Mouse (Mus musculus) CH12.LX (cell line): ENCODE data around the gene Aurkb. TPM values are rescaled to one million over a fixed set of nuclear protein-coding genes. Genes with fewer than 3 reads are reported as not detected.
A peak's percentile ranks its signal among the peaks of the same experiment; 100 is the strongest.

Experiments used
- DNase-seq: peaks from one replicate; pipeline ENCODE4 v3.0.0-alpha.2; 2013; ENCODE audit errors: extremely low read depth
- H3K27ac ChIP-seq: 2 replicates; pipeline ENCODE4 v1.5.1; 2012; ENCODE audit warnings: low read depth, mild to moderate bottlenecking, control low read depth, moderate library complexity; ENCODE audit not compliant: insufficient read depth
- H3K27me3 ChIP-seq: replicated peaks from 2 replicates; pipeline ENCODE3; 2012; ENCODE audit warnings: inconsistent platforms
- H3K36me3 ChIP-seq, 2 experiments: replicated peaks in 1 of 2; 2 replicates each; pipeline versions ENCODE3 to v1.6.1; 2012; ENCODE audit warnings: inconsistent platforms in 1 of 2, low read length in 1 of 2, mild to moderate bottlenecking in 1 of 2, mixed read lengths in 1 of 2, moderate library complexity in 1 of 2; ENCODE audit not compliant: control insufficient read depth in 1 of 2, insufficient read depth in 1 of 2
- H3K4me1 ChIP-seq, 2 experiments: 2 replicates each; pipeline ENCODE4 v1.6.1; 2012; ENCODE audit warnings: inconsistent platforms in 1 of 2, moderate library complexity in 1 of 2; ENCODE audit not compliant: insufficient read depth in 2 of 2, control insufficient read depth in 1 of 2
- H3K4me2 ChIP-seq: 2 replicates; pipeline ENCODE4 v1.6.1; 2012; ENCODE audit warnings: low read depth, mild to moderate bottlenecking, control low read depth; ENCODE audit not compliant: poor library complexity, insufficient read depth, severe bottlenecking
- H3K4me3 ChIP-seq, 3 experiments: fragments of 150-350 bp in 1 of 3; sonication (generic) in 1 of 3; replicated peaks in 1 of 3; 2 replicates each; pipeline versions ENCODE3 to v1.5.1; 2011 to 2012; ENCODE audit warnings: low read depth in 2 of 3, low read length in 2 of 3, mild to moderate bottlenecking in 2 of 3, moderate library complexity in 2 of 3, control low read depth in 1 of 3, improper control_type of control experiment in 1 of 3, inconsistent platforms in 1 of 3, mixed read lengths in 1 of 3; ENCODE audit not compliant: poor library complexity in 1 of 3
- H3K79me2 ChIP-seq: replicated peaks from 2 replicates; pipeline ENCODE4 v1.6.1; 2012; ENCODE audit warnings: mild to moderate bottlenecking, moderate library complexity; ENCODE audit not compliant: control insufficient read depth, poor library complexity, insufficient read depth, severe bottlenecking; ENCODE audit errors: extremely low read depth
- H3K9ac ChIP-seq: 2 replicates; pipeline ENCODE4 v1.6.1; 2012; ENCODE audit warnings: low read depth, mild to moderate bottlenecking, control low read depth, moderate library complexity; ENCODE audit not compliant: insufficient read depth
- H3K9me3 ChIP-seq: replicated peaks from 2 replicates; pipeline ENCODE3; 2012; ENCODE audit warnings: low read length, inconsistent platforms, mixed read lengths
- BHLHE40 ChIP-seq: IDR thresholded peaks from 2 replicates; pipeline ENCODE4 v1.6.1; 2011; ENCODE audit warnings: mild to moderate bottlenecking, low read depth, low read length, improper control_type of control experiment
- E2F4 ChIP-seq: IDR thresholded peaks from 2 replicates; pipeline ENCODE4 v1.6.1; 2011; ENCODE audit warnings: low read depth, low read length, improper control_type of control experiment; ENCODE audit not compliant: insufficient replicate concordance
- ETS1 ChIP-seq: conservative IDR thresholded peaks from 2 replicates; pipeline ENCODE4 v1.6.1; 2012; ENCODE audit warnings: low read depth, mild to moderate bottlenecking, inconsistent platforms, low read length, improper control_type of control experiment, moderate library complexity
- JUN ChIP-seq: IDR thresholded peaks from 2 replicates; pipeline ENCODE4 v1.6.1; 2011; ENCODE audit warnings: low read depth, mild to moderate bottlenecking, low read length, improper control_type of control experiment, moderate library complexity; ENCODE audit not compliant: insufficient read depth
- MAFK ChIP-seq: IDR thresholded peaks from 2 replicates; pipeline ENCODE4 v1.6.1; 2011; ENCODE audit warnings: low read length, improper control_type of control experiment; ENCODE audit not compliant: insufficient replicate concordance
- MAX ChIP-seq: IDR thresholded peaks from 2 replicates; pipeline ENCODE4 v1.6.1; 2011; ENCODE audit warnings: low read length, improper control_type of control experiment
- MEF2A ChIP-seq: IDR thresholded peaks from 2 replicates; pipeline ENCODE4 v1.6.1; 2014; ENCODE audit warnings: low read depth, mild to moderate bottlenecking, inconsistent platforms, low read length, improper control_type of control experiment, borderline replicate concordance
- MXI1 ChIP-seq: IDR thresholded peaks from 2 replicates; pipeline ENCODE4 v1.6.1; 2011; ENCODE audit warnings: mild to moderate bottlenecking, low read depth, low read length, improper control_type of control experiment
- POLR2A ChIP-seq: IDR thresholded peaks from 2 replicates; pipeline ENCODE4 v1.6.1; 2011; ENCODE audit warnings: low read depth, mild to moderate bottlenecking, improper control_type of control experiment, low read length
- SIN3A ChIP-seq: IDR thresholded peaks from 2 replicates; pipeline ENCODE4 v1.6.1; 2012; ENCODE audit warnings: low read length, improper control_type of control experiment, inconsistent platforms
- TCF12 ChIP-seq: IDR thresholded peaks from 2 replicates; pipeline ENCODE4 v1.6.1; 2014; ENCODE audit warnings: low read depth, mild to moderate bottlenecking, inconsistent platforms, low read length, improper control_type of control experiment
- ZC3H11A ChIP-seq: IDR thresholded peaks from 2 replicates; pipeline ENCODE4 v1.6.1; 2012; ENCODE audit warnings: low read depth, mild to moderate bottlenecking, inconsistent platforms, low read length, improper control_type of control experiment
- ZNF384 ChIP-seq: IDR thresholded peaks from 2 replicates; pipeline ENCODE4 v1.6.1; 2012; ENCODE audit warnings: low read depth, low read length, improper control_type of control experiment, inconsistent platforms
- dilution Hi-C: fragments of 300-500 bp; cut with MboI; formaldehyde crosslinking; loops from 2 replicates; pipeline ENCODE4 v1.14.3; 2020; ENCODE audit warnings: low sequenced_read_pairs; ENCODE audit not compliant: extremely low pct_unique_long_range_greater_than_20kb, extremely low pct_ligation_motif_present
- in situ Hi-C: fragments of 300-500 bp; cut with MboI; formaldehyde crosslinking; loops from 3 replicates; pipeline ENCODE4 v1.14.3; 2019; ENCODE audit warnings: low sequenced_read_pairs, low pct_ligation_motif_present, low pct_unique_long_range_greater_than_20kb, mixed read lengths
- polyA plus RNA-seq: library from polyadenylated mRNA; unstranded; fragments of >175 nt; gene quantifications from 2 replicates; pipeline ENCODE4 v1.2.1, GENCODE M21; 2012; ENCODE audit warnings: low read depth; ENCODE audit not compliant: insufficient read length
- total RNA-seq, 2 experiments: library from RNA; depleted of rRNA; stranded (reverse); fragments of 300-350 nt in 1 of 2; fragments of >200 nt in 1 of 2; gene quantifications; 2 replicates each; pipeline ENCODE4 v1.2.3; 2012 to 2014

The Aurkb gene
- total and polyA plus RNA-seq, 3 experiments = 170 to 200 (median 190) TPM

- H3K79me2 ChIP-seq = peaks cover 29% of the 10 kb centered on the region
- H3K4me1 ChIP-seq = peaks cover 23 to 59% of the 10 kb centered on the region in 2 experiments
- peak overlapping the region; percentile 71 for H3K4me2 ChIP-seq
- no peak for TF ChIP-seq ZC3H11A
- no peak for TF ChIP-seq SIN3A
- no peak for TF ChIP-seq ETS1
- no peak for TF ChIP-seq MAFK
- no peak for TF ChIP-seq MXI1
- TF ChIP-seq MAX = no peak
- no peak for TF ChIP-seq JUN
- TF ChIP-seq BHLHE40 = no peak
- no peak for TF ChIP-seq E2F4
- TF ChIP-seq POLR2A = no peak
- no peak for DNase-seq
- H3K27me3 ChIP-seq = peaks cover 18% of the 10 kb centered on the region
- peak overlapping the region in 1 of 3 experiments; percentile 18 for H3K4me3 ChIP-seq
- H3K27ac ChIP-seq = peak overlapping the region; percentile 39
- H3K9me3 ChIP-seq = no peaks in the 10 kb centered on the region
- peaks cover 23 to 37% of the 10 kb centered on the region in 2 experiments for H3K36me3 ChIP-seq
- in situ Hi-C loops (loop anchor here (25.0 kb wide), 1 partner anchor 922 kb away; the partner anchor contains the start of genes Acadvl, Dlg4 and Dvl2), dilution Hi-C loops (no loop called here)
- H3K9ac ChIP-seq = peak overlapping the region; percentile 4; the same call in 1 of the 2 replicates
These were observed 44.9 kb downstream of the Aurkb start for GRCm38 (mm10) chr11:69090367-69090766.

GRCm38 (mm10) chr11:69091566-69092385 lies 46.3 kb downstream of the Aurkb start:
- dilution Hi-C loops = no loop called here
- H3K9me3 ChIP-seq = no peaks in the 10 kb centered on the region
- H3K9ac ChIP-seq = no peak overlapping the region
- peaks cover 29% of the 10 kb centered on the region for H3K79me2 ChIP-seq
- H3K4me1 ChIP-seq = peaks cover 23 to 73% of the 10 kb centered on the region in 2 experiments
- H3K36me3 ChIP-seq = peaks cover 23 to 37% of the 10 kb centered on the region in 2 experiments
- in situ Hi-C loops = loop anchor here (25.0 kb wide), 1 partner anchor 921 kb away; the partner anchor contains the start of genes Acadvl, Dlg4 and Dvl2
- H3K4me3 ChIP-seq = no peak overlapping the region
- no peak overlapping the region for H3K4me2 ChIP-seq
- H3K27me3 ChIP-seq = peaks cover 13% of the 10 kb centered on the region
- TF ChIP-seq ZNF384 (no peak), TCF12 (no peak), MEF2A (no peak), POLR2A (no peak)
- no peak for DNase-seq
- H3K27ac ChIP-seq = no peak overlapping the region
